Mouse (Mus musculus): ENCODE data around the gene Simc1. TPM values are rescaled to one million over a fixed set of nuclear protein-coding genes. Genes with fewer than 3 reads are reported as not detected.
"Not testable (repeated sequence)": the region's sequence is repeated elsewhere in the genome, so short reads cannot be mapped to it uniquely, and the experiment has no call there.

The Simc1 gene
- polyA plus RNA-seq, 1 experiment from 2014 or later: 20.6 TPM

DNA sequence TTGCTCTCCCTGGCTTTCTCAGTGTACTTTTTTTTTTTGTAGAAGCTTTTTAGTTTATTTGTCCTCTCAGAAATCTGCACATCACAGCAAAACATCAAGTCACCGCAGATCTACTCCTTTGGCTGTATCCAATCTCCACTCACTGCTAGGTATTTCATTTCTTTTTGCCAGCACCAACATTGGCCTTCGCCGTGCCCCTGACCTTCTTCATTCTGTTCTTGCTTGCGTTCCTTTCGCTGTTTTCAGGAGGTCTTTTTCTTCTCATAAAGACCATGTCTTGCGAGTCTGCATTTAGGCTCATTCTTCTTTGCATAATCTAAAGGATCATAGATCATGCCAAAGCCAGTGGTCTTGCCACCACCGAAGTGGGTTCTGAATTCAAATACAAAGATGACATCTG is 4.0 kb upstream of the Simc1 start:
- not testable (repeated sequence) for H3K4me3 ChIP-seq; H3K36me3 ChIP-seq; H3K9me3 ChIP-seq (replicated peaks); H3K27ac ChIP-seq; DNase-seq (ENCODE audit: low spot score); H3K27me3 ChIP-seq (ENCODE audit: low read depth, poor library complexity, severe bottlenecking)
- 89% methylated on average over 7 of the region's 7 CpGs for WGBS
- H3K4me1 ChIP-seq: peaks cover 31% of the 10 kb centered on the region

DNA sequence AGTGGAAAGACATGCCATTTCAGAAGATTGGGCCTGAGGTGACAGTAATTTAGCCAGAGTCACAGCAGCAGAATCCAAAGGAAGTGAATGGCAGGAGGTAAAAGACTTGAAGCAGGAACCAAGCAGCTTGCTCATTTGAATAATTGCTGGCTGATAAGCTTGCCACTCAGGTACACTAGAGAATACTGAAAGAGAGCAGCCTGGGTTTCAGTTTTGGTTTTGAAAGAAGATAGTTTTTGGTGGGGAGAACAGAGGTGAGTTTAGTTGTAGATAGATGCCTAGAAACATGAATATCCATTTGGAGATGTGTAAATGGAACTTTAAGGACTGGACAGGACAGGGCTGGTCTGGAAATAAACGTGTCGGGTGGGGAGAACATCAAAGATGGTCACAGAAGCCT is 2.2 kb upstream of the Simc1 start:
- no peaks in the 10 kb centered on the region for H3K9me3 ChIP-seq (replicated peaks)
- H3K4me1 ChIP-seq: peaks cover 29% of the 10 kb centered on the region
- H3K27ac ChIP-seq: no peak overlapping the region
- no peak overlapping the region for H3K4me3 ChIP-seq
- 0 out of 2 replicates have a peak, but pooled peaks cover 4% of the 10 kb centered on the region for H3K27me3 ChIP-seq (ENCODE audit: low read depth, poor library complexity, severe bottlenecking)
- no peak for DNase-seq (ENCODE audit: low spot score)
- peaks cover 5% of the 10 kb centered on the region; the same call in 1 of the 2 replicates for H3K36me3 ChIP-seq
- 74% methylated on average over 2 of the region's 2 CpGs for WGBS

DNA sequence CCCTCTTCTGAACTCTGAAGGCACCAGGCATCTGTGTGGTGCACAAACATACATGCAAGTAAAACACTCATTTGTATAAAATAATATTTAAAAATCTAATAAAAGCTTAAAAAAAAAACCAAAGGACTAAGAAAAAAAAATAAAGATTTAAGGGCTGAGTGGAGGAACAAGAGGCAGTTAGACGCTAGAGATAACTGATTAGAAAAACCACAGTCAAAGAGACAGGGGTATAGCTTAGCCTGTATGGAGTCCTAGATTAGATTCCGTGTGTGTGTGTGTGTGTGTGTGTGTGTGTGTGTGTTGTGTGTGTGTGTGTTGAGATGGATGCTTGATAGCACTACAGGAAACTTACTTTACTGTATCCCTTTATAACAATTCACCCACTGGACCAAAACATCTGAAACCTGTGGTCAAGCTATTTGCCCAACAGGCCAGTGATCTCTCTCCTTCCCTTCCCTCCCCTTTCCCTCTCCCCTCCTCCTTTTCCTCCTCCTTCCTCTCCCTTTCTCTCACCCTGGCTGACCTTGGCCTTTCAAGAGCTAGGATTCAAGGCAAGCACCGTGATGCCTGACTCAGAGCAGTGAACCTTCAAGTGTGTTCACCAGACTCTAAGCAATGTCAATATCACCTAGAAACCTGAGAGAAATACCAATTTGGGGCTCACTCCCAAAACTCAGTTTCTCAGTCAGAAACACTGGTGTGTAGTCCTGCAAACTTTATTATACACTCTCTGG is 1.5 kb upstream of the Simc1 start:
- H3K4me3 ChIP-seq: no peak overlapping the region

DNA sequence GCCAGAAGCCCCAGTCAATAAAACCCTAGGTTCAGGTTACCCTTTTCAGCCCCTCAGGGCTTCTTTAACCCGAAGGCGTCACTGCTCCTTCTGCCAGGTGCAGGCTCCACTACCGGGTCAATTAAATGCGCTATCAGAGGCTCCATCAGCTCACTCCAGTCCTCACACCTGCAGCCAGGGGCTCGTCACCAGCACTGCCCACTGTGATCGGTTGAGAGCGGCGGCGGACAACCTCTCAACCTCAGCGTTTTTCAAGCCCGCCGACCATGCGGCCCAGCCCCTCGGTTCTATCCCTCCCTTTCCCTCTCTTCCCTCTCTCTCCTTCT is 338 bp upstream of the Simc1 start:
- no peaks in the 10 kb centered on the region for H3K9me3 ChIP-seq (replicated peaks)
- no peak for DNase-seq (ENCODE audit: low spot score)

More for the DNA sequence above, 1.5 kb upstream of the Simc1 start:
- H3K9me3 ChIP-seq (replicated peaks): no peaks in the 10 kb centered on the region
- no peak for DNase-seq (ENCODE audit: low spot score)
- H3K36me3 ChIP-seq: peaks cover 10% of the 10 kb centered on the region
- H3K4me1 ChIP-seq: peaks cover 25% of the 10 kb centered on the region
- WGBS: 55% methylated on average over 3 of the region's 3 CpGs
- H3K27ac ChIP-seq: no peak overlapping the region
- 0 out of 2 replicates have a peak, but pooled peaks cover 4% of the 10 kb centered on the region for H3K27me3 ChIP-seq (ENCODE audit: low read depth, poor library complexity, severe bottlenecking)

DNA sequence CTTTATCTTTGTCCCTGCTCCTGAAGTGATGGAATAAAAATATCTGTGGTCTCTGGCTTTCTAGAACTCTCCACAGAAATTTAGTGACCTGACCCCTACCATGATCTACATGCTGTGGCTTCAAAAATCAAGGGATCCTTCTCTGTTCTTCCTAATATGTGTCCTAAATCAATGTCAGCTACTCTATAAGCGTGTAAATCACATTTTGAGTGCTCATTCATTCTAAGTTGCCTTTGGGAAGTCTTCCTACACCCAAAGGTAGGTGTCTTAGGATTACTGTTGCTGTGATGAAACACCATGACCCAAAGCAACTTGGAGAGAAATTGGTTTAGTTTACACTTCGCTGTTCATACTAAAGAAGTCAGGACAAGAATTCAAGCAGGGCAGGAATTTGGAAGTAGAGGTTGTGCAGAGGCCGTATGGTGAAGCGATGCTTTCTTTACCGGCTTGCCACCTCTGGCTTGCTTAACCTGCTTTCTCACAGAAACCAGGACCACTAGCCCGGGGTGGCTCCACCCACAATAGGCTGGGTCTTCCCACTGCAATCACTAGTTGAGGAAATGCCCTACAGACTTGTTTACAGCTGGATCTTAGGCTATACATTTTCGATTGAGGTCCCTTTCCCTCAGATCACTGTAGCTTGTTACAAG is 1.2 kb downstream of the Simc1 start:
- Histone ChIP-seq H3K4me3 (peak overlapping the region; percentile 85), H3K9me3 (replicated peaks) (no peaks in the 10 kb centered on the region), H3K4me1 (peaks cover 25% of the 10 kb centered on the region), H3K27me3 (ENCODE audit: low read depth, poor library complexity, severe bottlenecking) (0 out of 2 replicates have a peak, but pooled peaks cover 4% of the 10 kb centered on the region), H3K27ac (peak overlapping the region; percentile 91), H3K36me3 (peaks cover 17% of the 10 kb centered on the region)
- peak; percentile 45 for DNase-seq (ENCODE audit: low spot score)
- WGBS: 28% methylated on average over 7 of the region's 7 CpGs

More for the DNA sequence above, 338 bp upstream of the Simc1 start:
- Histone ChIP-seq H3K27ac (peak overlapping the region; percentile 91), H3K36me3 (peaks cover 14% of the 10 kb centered on the region), H3K4me1 (peaks cover 25% of the 10 kb centered on the region), H3K27me3 (ENCODE audit: low read depth, poor library complexity, severe bottlenecking) (0 out of 2 replicates have a peak, but pooled peaks cover 4% of the 10 kb centered on the region), H3K4me3 (peak overlapping the region; percentile 85)
- WGBS: 0% methylated on average over 14 of the region's 14 CpGs

DNA sequence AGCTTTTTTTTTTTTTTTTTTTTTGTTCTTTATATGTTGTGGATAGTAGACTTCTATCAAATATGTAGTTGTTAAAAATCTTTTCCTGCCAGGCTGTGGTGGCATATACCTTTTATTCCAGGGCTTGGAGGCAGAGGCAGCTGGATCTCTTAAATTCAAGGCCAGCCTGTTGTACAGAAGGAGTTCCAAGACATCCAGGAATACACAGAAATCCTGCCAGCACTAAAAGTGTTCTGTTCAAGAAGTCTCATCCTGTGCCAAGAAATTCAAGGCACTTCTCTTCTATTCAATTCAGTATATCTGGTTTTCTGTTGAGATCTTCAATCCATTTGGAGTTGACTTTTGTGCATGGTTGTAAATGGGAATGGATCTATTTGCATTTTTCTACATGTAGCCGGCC is 2.3 kb downstream of the Simc1 start:
- H3K27me3 ChIP-seq (ENCODE audit: low read depth, poor library complexity, severe bottlenecking): 0 out of 2 replicates have a peak, but pooled peaks cover 4% of the 10 kb centered on the region
- DNase-seq (ENCODE audit: low spot score): no peak
- peaks cover 25% of the 10 kb centered on the region for H3K4me1 ChIP-seq
- peaks cover 17% of the 10 kb centered on the region for H3K36me3 ChIP-seq
- no peak overlapping the region for H3K27ac ChIP-seq
- no peak overlapping the region for H3K4me3 ChIP-seq
- WGBS: 93% methylated on average over 1 of the region's 1 CpGs
- no peaks in the 10 kb centered on the region for H3K9me3 ChIP-seq (replicated peaks)

DNA sequence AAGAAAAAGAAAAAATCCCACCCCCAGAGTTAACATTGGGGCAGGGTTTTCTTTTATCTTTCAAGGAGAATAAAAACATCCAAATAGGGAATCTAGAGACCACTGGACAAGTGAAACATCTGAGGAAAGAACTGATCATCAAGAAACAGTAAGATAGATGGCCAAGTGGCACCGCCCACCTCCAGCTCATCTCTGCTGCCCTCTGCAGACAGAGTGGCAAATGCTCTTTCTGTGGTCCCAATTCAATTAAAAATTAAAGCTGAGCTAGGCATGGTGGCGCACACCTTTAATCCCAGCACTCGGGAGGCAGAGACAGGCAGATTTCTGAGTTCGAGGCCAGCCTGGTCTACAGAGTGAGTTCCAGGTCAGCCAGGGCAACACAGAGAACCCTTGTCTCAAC is 16.6 kb downstream of the Simc1 start:
- Histone ChIP-seq H3K4me1 (no peaks in the 10 kb centered on the region), H3K4me3 (no peak overlapping the region), H3K27ac (no peak overlapping the region), H3K27me3 (ENCODE audit: low read depth, poor library complexity, severe bottlenecking) (no peaks in the 10 kb centered on the region), H3K9me3 (replicated peaks) (no peaks in the 10 kb centered on the region), H3K36me3 (peaks cover 34% of the 10 kb centered on the region)
- no peak for DNase-seq (ENCODE audit: low spot score)
- WGBS: 92% methylated on average over 4 of the region's 4 CpGs

DNA sequence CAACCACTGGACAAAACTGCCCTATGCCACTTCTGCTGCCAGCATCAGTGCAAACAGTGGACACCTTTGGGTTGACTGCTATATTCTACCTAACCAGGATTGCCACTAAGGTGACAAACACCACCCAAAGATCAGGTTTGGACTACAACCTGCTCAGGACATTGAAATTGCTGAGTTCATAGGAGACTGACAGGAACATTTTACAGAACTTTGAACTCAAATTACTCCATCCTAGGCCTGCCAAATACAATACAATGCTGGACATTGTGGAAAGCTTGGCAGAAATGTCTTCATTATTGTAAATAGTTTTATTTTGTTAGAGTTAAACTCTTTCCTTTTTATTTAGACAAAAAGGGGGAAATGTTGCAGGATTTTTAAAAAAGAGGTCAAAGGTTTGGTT is 17.6 kb downstream of the Simc1 start:
- Histone ChIP-seq H3K4me1 (no peaks in the 10 kb centered on the region), H3K4me3 (no peak overlapping the region), H3K27ac (no peak overlapping the region), H3K27me3 (ENCODE audit: low read depth, poor library complexity, severe bottlenecking) (no peaks in the 10 kb centered on the region), H3K9me3 (replicated peaks) (no peaks in the 10 kb centered on the region), H3K36me3 (peaks cover 34% of the 10 kb centered on the region)
- no peak for DNase-seq (ENCODE audit: low spot score)

DNA sequence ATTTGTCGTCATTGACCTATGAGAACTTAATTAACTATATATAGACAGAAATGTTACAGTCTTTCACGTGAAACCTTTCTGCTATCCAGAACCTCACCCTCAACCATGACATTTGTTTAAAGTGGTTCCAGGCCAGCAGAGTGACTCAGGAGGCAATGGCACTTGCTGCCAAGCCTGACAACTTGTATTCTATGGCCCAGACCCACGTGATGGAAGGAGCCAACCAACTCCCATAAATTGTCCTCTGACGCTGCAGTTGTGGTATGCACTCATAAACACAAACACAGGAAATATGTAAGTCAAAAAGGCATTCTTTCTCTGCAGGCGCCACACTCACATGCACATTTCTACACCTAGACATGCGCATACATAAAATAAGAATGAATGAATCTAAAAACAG is 23.6 kb downstream of the Simc1 start:
- H3K27me3 ChIP-seq (ENCODE audit: low read depth, poor library complexity, severe bottlenecking): no peaks in the 10 kb centered on the region
- 92% methylated on average over 6 of the region's 6 CpGs for WGBS

DNA sequence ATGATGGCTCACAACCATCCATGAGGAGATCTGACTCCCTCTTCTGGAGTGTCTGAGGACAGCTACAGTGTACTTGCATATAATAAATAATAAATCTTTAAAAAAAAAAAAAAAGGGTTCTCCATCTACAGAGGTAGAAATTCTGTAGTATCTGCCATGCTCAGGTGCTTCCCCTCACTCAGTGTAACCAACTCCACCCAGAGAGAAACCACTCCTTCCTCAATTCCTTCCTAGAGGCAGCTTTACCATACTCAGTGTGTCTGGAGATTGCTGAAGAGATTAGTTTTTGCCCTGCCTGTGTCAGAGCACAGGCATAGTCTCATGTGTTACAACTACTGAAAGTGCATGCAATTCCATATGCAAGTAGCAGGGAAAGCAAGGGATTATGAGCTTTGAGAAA is 28.6 kb downstream of the Simc1 start:
- Histone ChIP-seq H3K4me3 (no peak overlapping the region), H3K36me3 (peaks cover 93% of the 10 kb centered on the region)
- DNase-seq (ENCODE audit: low spot score): no peak

More for the DNA sequence above, 23.6 kb downstream of the Simc1 start:
- Histone ChIP-seq H3K4me3 (no peak overlapping the region), H3K9me3 (replicated peaks) (no peaks in the 10 kb centered on the region), H3K36me3 (peaks cover 84% of the 10 kb centered on the region), H3K4me1 (no peaks in the 10 kb centered on the region), H3K27ac (no peak overlapping the region)
- DNase-seq (ENCODE audit: low spot score): no peak

DNA sequence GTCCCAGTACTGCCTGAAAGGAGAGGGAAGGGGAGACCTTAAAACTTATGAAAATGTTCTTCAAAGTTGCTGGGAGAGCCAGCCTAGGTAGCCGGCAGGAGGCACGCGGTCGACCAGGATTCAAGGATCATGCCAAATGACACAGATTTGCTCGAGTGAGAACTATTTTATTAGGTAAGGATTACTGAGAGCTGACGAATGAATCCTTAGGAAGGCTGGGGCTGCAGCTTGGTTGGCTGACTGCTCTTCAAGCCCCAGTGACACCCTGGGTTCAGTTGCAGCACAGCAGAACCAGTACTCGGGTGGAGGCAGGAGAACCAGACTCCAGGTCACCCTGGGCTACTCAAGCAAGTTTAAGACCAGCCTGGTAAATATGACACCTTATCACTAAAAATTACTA is 44.5 kb downstream of the Simc1 start:
- no peaks in the 10 kb centered on the region for H3K4me1 ChIP-seq
- no peak overlapping the region for H3K4me3 ChIP-seq
- no peak for DNase-seq (ENCODE audit: low spot score)
- 90% methylated on average over 7 of the region's 7 CpGs for WGBS
- no peak overlapping the region for H3K27ac ChIP-seq
- H3K27me3 ChIP-seq (ENCODE audit: low read depth, poor library complexity, severe bottlenecking): no peaks in the 10 kb centered on the region
- peaks cover 81% of the 10 kb centered on the region for H3K36me3 ChIP-seq
- no peaks in the 10 kb centered on the region for H3K9me3 ChIP-seq (replicated peaks)

More for the DNA sequence above, 28.6 kb downstream of the Simc1 start:
- Histone ChIP-seq H3K9me3 (replicated peaks) (no peaks in the 10 kb centered on the region), H3K4me1 (no peaks in the 10 kb centered on the region), H3K27me3 (ENCODE audit: low read depth, poor library complexity, severe bottlenecking) (no peaks in the 10 kb centered on the region), H3K27ac (no peak overlapping the region)

DNA sequence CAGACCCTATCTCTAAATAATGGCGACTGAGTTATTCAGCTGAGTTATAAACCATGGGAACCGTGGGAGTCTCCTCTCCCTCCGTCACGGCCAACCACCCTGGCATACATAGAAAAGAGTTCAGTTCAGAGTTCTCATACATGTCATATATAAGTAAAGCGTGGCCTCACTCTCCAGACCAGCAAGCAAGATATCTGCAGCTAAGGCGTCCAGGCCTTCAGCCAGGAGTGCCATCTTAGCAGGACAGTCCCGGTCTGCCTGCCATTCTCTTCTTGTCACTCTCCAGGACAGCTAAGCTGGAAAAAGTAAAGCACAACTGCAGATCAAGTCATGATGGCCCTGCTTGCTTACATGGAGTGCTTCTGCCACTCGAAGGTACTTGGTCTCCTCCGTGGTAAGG is 52.6 kb downstream of the Simc1 start:
- peaks cover 97% of the 10 kb centered on the region for H3K36me3 ChIP-seq
- WGBS: 93% methylated on average over 9 of the region's 9 CpGs
- H3K27ac ChIP-seq: no peak overlapping the region

DNA sequence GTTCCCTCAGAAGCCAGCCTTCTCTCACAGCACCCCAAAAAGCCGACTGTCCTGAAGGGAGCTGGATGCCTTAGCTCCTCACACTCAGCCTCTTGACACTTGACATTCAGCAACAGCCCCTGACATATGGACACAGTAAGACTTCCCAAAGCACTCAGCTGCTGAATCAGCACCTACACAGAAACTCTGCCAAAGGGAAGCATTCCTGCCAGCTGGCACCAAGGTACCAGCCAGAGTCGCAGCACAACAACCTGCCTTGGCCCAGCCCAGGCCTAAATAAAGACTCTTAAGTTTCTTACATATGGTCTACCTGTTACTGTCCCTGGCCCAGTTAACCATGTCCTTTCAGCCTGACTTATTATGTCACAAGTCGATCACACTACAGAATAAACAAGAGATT is 53.2 kb downstream of the Simc1 start:
- H3K27me3 ChIP-seq (ENCODE audit: low read depth, poor library complexity, severe bottlenecking): no peaks in the 10 kb centered on the region
- 93% methylated on average over 3 of the region's 3 CpGs for WGBS
- DNase-seq (ENCODE audit: low spot score): no peak
- H3K36me3 ChIP-seq: peaks cover 97% of the 10 kb centered on the region
- no peak overlapping the region for H3K4me3 ChIP-seq
- H3K27ac ChIP-seq: no peak overlapping the region
- H3K4me1 ChIP-seq: no peaks in the 10 kb centered on the region
- H3K9me3 ChIP-seq (replicated peaks): no peaks in the 10 kb centered on the region

More for the DNA sequence above, 52.6 kb downstream of the Simc1 start:
- H3K9me3 ChIP-seq (replicated peaks): no peaks in the 10 kb centered on the region
- DNase-seq (ENCODE audit: low spot score): no peak
- H3K4me1 ChIP-seq: no peaks in the 10 kb centered on the region
- no peak overlapping the region for H3K4me3 ChIP-seq
- H3K27me3 ChIP-seq (ENCODE audit: low read depth, poor library complexity, severe bottlenecking): no peaks in the 10 kb centered on the region
